Mouse (Mus musculus): ENCODE results near the gene Ahctf1. TPM values are rescaled to one million over a fixed set of nuclear protein-coding genes. Genes with fewer than 3 reads are reported as not detected.
"Not testable (repeated sequence)": the region's sequence is repeated elsewhere in the genome, so short reads cannot be mapped to it uniquely, and the experiment has no call there.

Ahctf1 gene
- polyA plus RNA-seq, 1 experiment: 2.2 TPM

GRCm38 (mm10) chr1:179728661-179729060 is 74.8 kb downstream of the Ahctf1 start:
- 90% methylated on average over 10 of the region's 10 CpGs for WGBS
- Histone ChIP-seq H3K27me3 (ENCODE audit: control insufficient read depth, insufficient read depth, low read length) (no peaks in the 10 kb centered on the region), H3K36me3 (ENCODE audit: control insufficient read depth, insufficient read depth, low read length) (no peaks in the 10 kb centered on the region), H3K27ac (ENCODE audit: insufficient read depth, low read depth, low read length) (no peak overlapping the region), H3K4me3 (ENCODE audit: low read depth, low read length) (no peak overlapping the region), H3K4me1 (ENCODE audit: control insufficient read depth, insufficient read depth, insufficient read length, low read length) (no peaks in the 10 kb centered on the region)
- TF ChIP-seq CTCF (IDR thresholded peaks at IDR 0.05; ENCODE audit: extremely low read depth, insufficient read length, insufficient replicate concordance, low read depth, low read length) (no peak), POLR2A (IDR thresholded peaks at IDR 0.05; ENCODE audit: low read depth, low read length) (no peak)

GRCm38 (mm10) chr1:179722811-179723469 is 80.5 kb downstream of the Ahctf1 start:
- H3K27me3 ChIP-seq (ENCODE audit: control insufficient read depth, insufficient read depth, low read length): no peaks in the 10 kb centered on the region
- H3K27ac ChIP-seq (ENCODE audit: insufficient read depth, low read depth, low read length): no peak overlapping the region
- 23% methylated on average over 8 of the region's 8 CpGs for whole genome bisulfite sequencing
- TF ChIP-seq POLR2A (IDR thresholded peaks at IDR 0.05; ENCODE audit: low read depth, low read length): no peak
- no peak for TF ChIP-seq CTCF (IDR thresholded peaks at IDR 0.05; ENCODE audit: extremely low read depth, insufficient read length, insufficient replicate concordance, low read depth, low read length)
- H3K36me3 ChIP-seq (ENCODE audit: control insufficient read depth, insufficient read depth, low read length): no peaks in the 10 kb centered on the region
- H3K4me3 ChIP-seq (ENCODE audit: low read depth, low read length): no peak overlapping the region
- H3K4me1 ChIP-seq (ENCODE audit: control insufficient read depth, insufficient read depth, insufficient read length, low read length): no peaks in the 10 kb centered on the region

GRCm38 (mm10) chr1:179715786-179716185 is 87.7 kb downstream of the Ahctf1 start:
- no peaks in the 10 kb centered on the region for H3K4me1 ChIP-seq (ENCODE audit: control insufficient read depth, insufficient read depth, insufficient read length, low read length)
- no peak overlapping the region for H3K4me3 ChIP-seq (ENCODE audit: low read depth, low read length)
- no peaks in the 10 kb centered on the region for H3K36me3 ChIP-seq (ENCODE audit: control insufficient read depth, insufficient read depth, low read length)
- WGBS: 88% methylated on average over 4 of the region's 4 CpGs
- H3K27me3 ChIP-seq (ENCODE audit: control insufficient read depth, insufficient read depth, low read length): no peaks in the 10 kb centered on the region
- TF ChIP-seq POLR2A (IDR thresholded peaks at IDR 0.05; ENCODE audit: low read depth, low read length): no peak
- TF ChIP-seq CTCF (IDR thresholded peaks at IDR 0.05; ENCODE audit: extremely low read depth, insufficient read length, insufficient replicate concordance, low read depth, low read length): no peak
- no peak overlapping the region for H3K27ac ChIP-seq (ENCODE audit: insufficient read depth, low read depth, low read length)

GRCm38 (mm10) chr1:179715289-179715688 is 88.2 kb downstream of the Ahctf1 start:
- WGBS: 66% methylated on average over 3 of the region's 4 CpGs
- not testable (repeated sequence) for H3K36me3 ChIP-seq (ENCODE audit: control insufficient read depth, insufficient read depth, low read length); H3K27ac ChIP-seq (ENCODE audit: insufficient read depth, low read depth, low read length); H3K27me3 ChIP-seq (ENCODE audit: control insufficient read depth, insufficient read depth, low read length); H3K4me1 ChIP-seq (ENCODE audit: control insufficient read depth, insufficient read depth, insufficient read length, low read length); H3K4me3 ChIP-seq (ENCODE audit: low read depth, low read length)

GRCm38 (mm10) chr1:179713367-179713766 is 90.1 kb downstream of the Ahctf1 start:
- Histone ChIP-seq H3K4me1 (ENCODE audit: control insufficient read depth, insufficient read depth, insufficient read length, low read length) (no peaks in the 10 kb centered on the region), H3K27me3 (ENCODE audit: control insufficient read depth, insufficient read depth, low read length) (no peaks in the 10 kb centered on the region), H3K4me3 (ENCODE audit: low read depth, low read length) (no peak overlapping the region), H3K36me3 (ENCODE audit: control insufficient read depth, insufficient read depth, low read length) (no peaks in the 10 kb centered on the region), H3K27ac (ENCODE audit: insufficient read depth, low read depth, low read length) (no peak overlapping the region)
- 79% methylated on average over 3 of the region's 3 CpGs for WGBS
- no peak for TF ChIP-seq POLR2A (IDR thresholded peaks at IDR 0.05; ENCODE audit: low read depth, low read length)
- no peak for TF ChIP-seq CTCF (IDR thresholded peaks at IDR 0.05; ENCODE audit: extremely low read depth, insufficient read length, insufficient replicate concordance, low read depth, low read length)

- no peak for TF ChIP-seq CTCF (IDR thresholded peaks at IDR 0.05; ENCODE audit: extremely low read depth, insufficient read length, insufficient replicate concordance, low read depth, low read length)
- no peak for TF ChIP-seq POLR2A (IDR thresholded peaks at IDR 0.05; ENCODE audit: low read depth, low read length)
- Histone ChIP-seq H3K36me3 (ENCODE audit: control insufficient read depth, insufficient read depth, low read length) (no peaks in the 10 kb centered on the region), H3K4me3 (ENCODE audit: low read depth, low read length) (no peak overlapping the region), H3K4me1 (ENCODE audit: control insufficient read depth, insufficient read depth, insufficient read length, low read length) (no peaks in the 10 kb centered on the region), H3K27me3 (ENCODE audit: control insufficient read depth, insufficient read depth, low read length) (no peaks in the 10 kb centered on the region), H3K27ac (ENCODE audit: insufficient read depth, low read depth, low read length) (no peak overlapping the region)
- WGBS: 90% methylated on average over 7 of the region's 7 CpGs
Observed at GRCm38 (mm10) chr1:179712658-179713057, 90.8 kb downstream of the Ahctf1 start.

- no peaks in the 10 kb centered on the region for H3K27me3 ChIP-seq (ENCODE audit: control insufficient read depth, insufficient read depth, low read length)
- no peak overlapping the region for H3K4me3 ChIP-seq (ENCODE audit: low read depth, low read length)
- no peaks in the 10 kb centered on the region for H3K4me1 ChIP-seq (ENCODE audit: control insufficient read depth, insufficient read depth, insufficient read length, low read length)
- TF ChIP-seq POLR2A (IDR thresholded peaks at IDR 0.05; ENCODE audit: low read depth, low read length) (no peak), CTCF (IDR thresholded peaks at IDR 0.05; ENCODE audit: extremely low read depth, insufficient read length, insufficient replicate concordance, low read depth, low read length) (no peak)
- H3K27ac ChIP-seq (ENCODE audit: insufficient read depth, low read depth, low read length): no peak overlapping the region
- WGBS: 82% methylated on average over 5 of the region's 5 CpGs
- no peaks in the 10 kb centered on the region for H3K36me3 ChIP-seq (ENCODE audit: control insufficient read depth, insufficient read depth, low read length)
Observed at GRCm38 (mm10) chr1:179710739-179711138, 92.7 kb downstream of the Ahctf1 start.
